Mouse (Mus musculus): ENCODE results near the gene Slc1a2.

- TF ChIP-seq POLR2A (IDR thresholded peaks at IDR 0.05; ENCODE audit: insufficient read depth, low read depth, low read length): no peak
- no peak for TF ChIP-seq CTCF (IDR thresholded peaks at IDR 0.05; ENCODE audit: insufficient read depth, low read depth, low read length)
Measured at GRCm38 (mm10) chr2:102721859-102722258, 63.4 kb downstream of the Slc1a2 start.

Measured in olfactory bulb, adult 2 months (tissue).